Mouse (Mus musculus) limb, embryonic 13.5 days (tissue): ENCODE results near the gene Rpl26. TPM values are rescaled to one million over a fixed set of nuclear protein-coding genes. Genes with fewer than 3 reads are reported as not detected.

Experiments
- ATAC-seq: fragments of 200-750 bp; cut with Nextera tagmentation; 2 replicates; pipeline ENCODE4 v1.8.0; 2017; ENCODE audit warnings: low read depth, moderate number of reproducible peaks, moderate TSS enrichment; ENCODE audit not compliant: low FRiP score
- H3K27ac ChIP-seq: fragments of 300-500 bp; sonication (generic); 2 replicates; pipeline ENCODE4 v1.5.1; 2015; ENCODE audit warnings: inconsistent platforms, mild to moderate bottlenecking, moderate library complexity
- H3K27me3 ChIP-seq: fragments of 300-500 bp; sonication (generic); 2 replicates; pipeline ENCODE4 v1.6.1; 2015; ENCODE audit warnings: mild to moderate bottlenecking, inconsistent platforms
- H3K36me3 ChIP-seq: fragments of 300-500 bp; sonication (generic); 2 replicates; pipeline ENCODE4 v1.6.1; 2015; ENCODE audit warnings: inconsistent platforms, mild to moderate bottlenecking, moderate library complexity
- H3K4me1 ChIP-seq: fragments of 300-500 bp; sonication (generic); 2 replicates; pipeline ENCODE4 v1.6.1; 2015; ENCODE audit warnings: inconsistent platforms
- H3K4me2 ChIP-seq: fragments of 300-500 bp; sonication (generic); replicated peaks from 2 replicates; pipeline ENCODE4 v1.6.1; 2015; ENCODE audit warnings: inconsistent platforms, mild to moderate bottlenecking, moderate library complexity
- H3K4me3 ChIP-seq: fragments of 300-500 bp; sonication (generic); 2 replicates; pipeline ENCODE4 v1.5.1; 2015; ENCODE audit warnings: moderate library complexity, mild to moderate bottlenecking, inconsistent platforms
- H3K9ac ChIP-seq: fragments of 300-500 bp; sonication (generic); 2 replicates; pipeline ENCODE4 v1.6.1; 2015; ENCODE audit warnings: mild to moderate bottlenecking, inconsistent platforms
- H3K9me3 ChIP-seq: fragments of 300-500 bp; sonication (generic); 2 replicates; pipeline ENCODE4 v1.6.1; 2016; ENCODE audit warnings: inconsistent platforms
- WGBS: fragments of 180-500 bp; shearing (Covaris S2); methylation state at CpG from one replicate; pipeline ENCODE4 v1.1.7; 2015; 5-methylcytosine and 5-hydroxymethylcytosine counted together
- polyA plus RNA-seq: library from polyadenylated mRNA; unstranded; fragments of >200 nt; fragmentation: Nextera tagmentation; extraction: Ambion mirVana; gene quantifications from 2 replicates; pipeline ENCODE4 v1.2.1, GENCODE M21; 2015

Rpl26 gene
- polyA plus RNA-seq, 1 experiment from 2014 or later: 996 TPM

DNA sequence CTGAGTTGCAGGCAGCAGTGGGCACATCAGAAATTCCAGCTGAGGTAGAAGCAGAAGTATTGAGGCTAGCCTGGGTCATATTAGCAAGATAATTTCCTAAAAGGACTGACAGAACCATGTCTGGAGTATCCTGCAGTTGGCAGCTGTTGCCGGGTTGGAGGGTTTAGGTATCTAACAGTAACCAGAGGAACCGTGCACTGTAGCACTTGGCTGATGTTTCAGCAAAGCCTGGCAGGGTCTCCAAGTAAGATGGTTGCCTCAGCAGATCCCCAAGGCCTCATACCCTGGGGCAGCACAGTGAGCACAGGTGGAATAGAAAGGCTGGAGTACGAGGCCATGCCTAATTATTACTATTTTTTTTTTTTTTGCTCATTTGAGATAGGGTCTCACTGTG, 3.8 kb downstream of the Rpl26 start:
- Histone ChIP-seq H3K9ac (no peak overlapping the region), H3K4me3 (no peak overlapping the region), H3K4me2 (no peak overlapping the region), H3K27ac (no peak overlapping the region), H3K27me3 (no peaks in the 10 kb centered on the region), H3K9me3 (no peaks in the 10 kb centered on the region), H3K36me3 (peaks cover 47% of the 10 kb centered on the region), H3K4me1 (peaks cover 16% of the 10 kb centered on the region)
- ATAC-seq: no peak
- 75% methylated on average over 3 of the region's 3 CpGs for WGBS

DNA sequence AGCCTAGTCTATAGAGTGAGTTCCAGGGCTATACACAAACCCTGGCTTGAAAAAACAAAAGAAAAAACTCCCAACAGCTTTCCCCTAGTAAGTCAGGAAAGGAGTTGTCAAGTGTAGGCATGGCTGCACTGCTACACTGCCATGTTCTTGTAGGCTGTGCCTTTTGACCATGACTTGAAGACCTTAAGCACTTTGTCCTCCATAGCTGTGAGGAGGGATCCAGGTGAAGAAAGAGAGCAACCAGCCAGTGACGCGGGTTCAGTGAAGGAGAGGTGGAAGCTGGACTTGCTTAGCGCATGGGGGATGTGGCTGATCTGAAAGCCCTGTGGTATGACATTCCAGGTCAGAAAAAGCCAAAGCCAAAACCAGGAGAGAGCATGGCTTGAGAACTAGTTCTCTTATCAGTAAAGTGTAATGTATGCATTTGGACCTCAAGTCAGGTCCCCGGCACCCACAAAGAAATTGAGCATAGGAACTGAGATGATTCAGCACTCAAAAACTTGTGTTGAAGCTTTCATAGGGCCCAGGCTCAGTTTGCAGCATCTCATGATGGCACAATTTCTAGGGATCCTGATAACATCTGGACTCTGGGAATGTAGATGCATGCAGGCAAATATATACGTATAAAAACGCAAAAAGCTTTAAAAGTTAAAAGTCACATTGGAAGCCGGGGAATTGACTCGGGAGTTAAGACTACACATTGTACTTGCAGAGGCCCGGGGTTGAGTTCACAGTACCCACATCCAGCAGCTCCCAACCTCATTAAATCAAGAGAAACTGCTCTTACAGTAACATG, 4.5 kb downstream of the Rpl26 start:
- Histone ChIP-seq H3K27me3 (no peaks in the 10 kb centered on the region), H3K4me3 (no peak overlapping the region), H3K4me2 (no peak overlapping the region), H3K27ac (peak overlapping the region; percentile 35; the same call in 1 of the 2 replicates), H3K9ac (no peak overlapping the region), H3K36me3 (peaks cover 47% of the 10 kb centered on the region), H3K9me3 (no peaks in the 10 kb centered on the region), H3K4me1 (peaks cover 15% of the 10 kb centered on the region)
- 90% methylated on average over 9 of the region's 9 CpGs for WGBS
- ATAC-seq: no peak

DNA sequence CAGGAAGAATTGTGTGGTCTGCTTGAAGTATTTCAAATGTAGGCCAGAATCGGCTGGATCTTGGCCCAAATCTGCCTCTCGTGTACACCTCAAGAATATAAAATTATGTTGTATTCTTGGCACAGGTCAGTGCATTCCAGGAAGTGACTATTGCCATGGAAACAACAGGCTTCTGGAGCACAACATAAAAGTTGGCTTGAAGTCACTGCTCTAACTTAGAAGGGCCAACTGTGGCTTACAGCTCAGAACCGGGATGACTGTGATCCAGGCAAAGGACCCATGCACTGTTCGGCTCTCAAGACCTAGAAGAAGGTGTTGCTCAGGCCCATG, 5.0 kb downstream of the Rpl26 start:
- Histone ChIP-seq H3K4me2 (no peak overlapping the region), H3K4me3 (no peak overlapping the region), H3K9me3 (no peaks in the 10 kb centered on the region), H3K36me3 (peaks cover 47% of the 10 kb centered on the region), H3K27me3 (no peaks in the 10 kb centered on the region), H3K9ac (no peak overlapping the region), H3K4me1 (peaks cover 18% of the 10 kb centered on the region), H3K27ac (peak overlapping the region; percentile 35; the same call in 1 of the 2 replicates)
- 68% methylated on average over 4 of the region's 4 CpGs for WGBS
- 0 out of 2 replicates have a peak, but pooled peaks have one; percentile 29 for ATAC-seq

DNA sequence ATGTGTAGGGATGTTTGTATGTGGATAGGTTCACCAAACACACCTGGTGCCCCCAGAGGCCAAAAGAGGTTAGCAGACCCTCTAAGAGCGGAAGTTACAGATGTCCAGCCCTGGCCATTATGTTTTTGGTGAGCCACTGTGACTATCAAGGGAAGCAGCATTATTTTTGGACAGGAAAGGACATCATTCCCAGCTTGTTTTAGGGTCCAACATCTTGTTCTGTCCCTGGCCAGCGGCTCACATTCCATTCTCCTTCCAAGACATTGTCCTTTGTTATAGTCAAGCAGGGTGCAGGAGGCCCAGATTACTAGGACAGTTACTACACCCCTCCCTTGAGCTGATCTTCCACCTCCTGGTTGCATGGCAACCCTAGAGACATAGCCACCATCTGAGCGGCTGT, 5.9 kb downstream of the Rpl26 start:
- Histone ChIP-seq H3K36me3 (peaks cover 47% of the 10 kb centered on the region), H3K27ac (no peak overlapping the region), H3K4me1 (peaks cover 24% of the 10 kb centered on the region), H3K4me3 (no peak overlapping the region), H3K9me3 (no peaks in the 10 kb centered on the region), H3K9ac (no peak overlapping the region), H3K4me2 (no peak overlapping the region), H3K27me3 (no peaks in the 10 kb centered on the region)
- WGBS: 75% methylated on average over 3 of the region's 3 CpGs
- no peak for ATAC-seq

DNA sequence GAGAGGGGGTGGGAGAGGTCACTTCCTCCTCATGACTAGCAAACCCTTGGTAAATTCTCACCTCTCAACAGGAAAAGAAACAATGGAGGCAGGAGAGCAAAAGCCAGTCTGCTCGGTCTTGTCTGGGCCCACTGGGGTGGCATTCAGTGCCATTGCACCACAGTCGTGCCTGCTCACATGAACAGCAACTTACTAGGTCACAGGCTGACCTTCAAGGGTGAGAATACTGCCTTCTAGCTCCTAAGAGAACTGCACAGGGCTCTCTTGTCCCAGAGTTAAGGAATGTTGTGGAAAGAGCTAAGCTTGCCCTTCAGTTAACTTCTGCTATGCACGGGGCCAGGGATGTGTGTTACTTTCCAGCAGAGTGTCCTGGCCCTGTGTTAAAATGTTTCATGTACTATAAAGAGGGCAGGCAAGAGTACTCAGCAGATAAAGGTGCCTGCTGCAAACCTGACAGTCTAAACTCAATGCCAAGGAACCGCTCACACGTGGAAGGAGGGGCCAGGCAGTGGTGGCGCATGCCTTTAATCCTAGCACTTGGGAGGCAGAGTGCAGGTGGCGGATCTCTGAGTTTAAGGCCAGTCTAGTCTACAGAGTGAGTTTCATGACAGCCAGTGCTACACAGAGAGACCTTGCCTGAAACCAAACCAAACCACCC, 7.6 kb downstream of the Rpl26 start:
- Histone ChIP-seq H3K27ac (no peak overlapping the region), H3K36me3 (peaks cover 30% of the 10 kb centered on the region), H3K4me3 (no peak overlapping the region), H3K4me1 (peaks cover 18% of the 10 kb centered on the region; the same call in 1 of the 2 replicates), H3K9ac (no peak overlapping the region), H3K4me2 (no peak overlapping the region), H3K9me3 (no peaks in the 10 kb centered on the region), H3K27me3 (no peaks in the 10 kb centered on the region)
- no peak for ATAC-seq
- 42% methylated on average over 7 of the region's 7 CpGs for WGBS

DNA sequence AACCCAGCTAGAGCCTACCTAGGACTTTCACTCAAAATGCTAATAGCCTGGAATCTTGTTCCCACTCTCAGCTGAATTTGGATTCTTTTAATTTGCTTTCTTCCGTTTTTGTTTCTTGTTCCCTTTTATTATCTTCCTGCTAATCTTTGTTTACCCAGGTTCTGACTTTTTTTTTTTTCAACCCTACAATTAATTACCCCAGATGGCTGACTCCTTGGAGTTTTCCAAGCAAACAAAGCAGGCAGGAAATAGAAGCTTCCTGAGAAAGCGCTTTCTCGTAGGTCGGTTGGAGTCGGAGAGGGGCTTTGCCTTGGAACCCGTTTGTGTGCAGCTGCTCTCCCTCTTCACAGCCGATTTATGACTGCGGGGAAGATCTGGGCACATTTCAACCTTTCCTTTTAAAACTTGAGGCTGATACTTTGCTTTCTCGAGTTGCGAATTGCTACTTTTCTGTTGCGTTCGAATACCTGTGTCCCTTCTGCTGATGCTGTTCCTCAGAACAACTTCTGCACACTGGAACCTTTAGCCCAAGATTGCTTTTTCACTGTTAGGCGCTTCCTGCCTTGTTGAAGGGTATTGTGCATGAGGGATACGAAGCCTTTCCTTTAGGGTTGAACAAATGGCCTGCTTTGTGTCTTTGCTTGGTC, 10.3 kb downstream of the Rpl26 start:
- Histone ChIP-seq H3K4me1 (peaks cover 18% of the 10 kb centered on the region; the same call in 1 of the 2 replicates), H3K27me3 (no peaks in the 10 kb centered on the region), H3K4me2 (peak overlapping the region; percentile 14; the same call in 1 of the 2 replicates), H3K9me3 (no peaks in the 10 kb centered on the region), H3K27ac (peak overlapping the region; percentile 49), H3K9ac (peak overlapping the region; percentile 27; the same call in 1 of the 2 replicates), H3K4me3 (no peak overlapping the region), H3K36me3 (peaks cover 4% of the 10 kb centered on the region)
- 33% methylated on average over 14 of the region's 14 CpGs for WGBS
- no peak for ATAC-seq

DNA sequence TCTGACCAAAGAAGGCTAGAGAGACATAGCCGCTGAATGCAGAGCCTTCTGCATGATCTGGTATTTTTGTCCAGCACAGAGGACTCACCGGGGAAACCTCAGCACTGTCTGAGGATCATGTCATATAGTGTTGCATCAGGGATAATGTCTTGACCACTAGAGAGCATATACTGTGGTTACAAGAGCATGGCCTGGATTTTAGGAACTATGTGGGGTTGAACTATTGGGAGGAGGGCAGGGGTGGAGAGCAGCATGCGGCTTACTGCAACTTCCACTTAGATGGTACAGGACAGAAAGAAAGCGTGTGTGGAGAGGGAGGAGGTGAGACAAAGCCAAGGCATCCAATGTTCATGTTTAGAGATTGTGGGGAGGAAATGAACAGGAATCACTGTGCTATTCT, 13.2 kb downstream of the Rpl26 start:
- no peaks in the 10 kb centered on the region for H3K27me3 ChIP-seq
- H3K36me3 ChIP-seq: no peaks in the 10 kb centered on the region
- no peak for ATAC-seq
- peaks cover 15% of the 10 kb centered on the region; the same call in 1 of the 2 replicates for H3K4me1 ChIP-seq
- no peak overlapping the region for H3K27ac ChIP-seq
- H3K4me3 ChIP-seq: no peak overlapping the region
- H3K4me2 ChIP-seq: no peak overlapping the region
- 94% methylated on average over 4 of the region's 4 CpGs for WGBS
- no peak overlapping the region for H3K9ac ChIP-seq
- H3K9me3 ChIP-seq: no peaks in the 10 kb centered on the region

DNA sequence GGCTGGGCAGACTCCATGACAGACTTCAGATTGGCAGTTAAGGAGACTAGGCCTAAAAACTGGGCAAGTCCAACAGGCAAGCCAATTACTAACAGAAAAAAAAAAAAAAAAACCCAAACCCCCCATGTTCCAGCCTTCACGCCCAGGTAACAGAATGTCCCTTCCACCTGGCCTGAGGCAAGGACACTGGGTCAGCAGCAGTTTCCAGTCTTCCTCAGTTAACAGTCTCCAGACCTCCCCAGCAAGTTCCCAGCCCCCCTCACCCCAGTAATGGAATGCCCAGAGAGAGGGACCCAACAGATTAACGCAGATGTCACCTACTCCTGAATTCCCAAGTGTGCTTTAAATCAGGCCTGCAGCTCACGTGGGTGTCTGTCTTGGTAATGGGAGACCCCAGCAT, 21.8 kb downstream of the Rpl26 start:
- no peak for ATAC-seq
- no peaks in the 10 kb centered on the region for H3K36me3 ChIP-seq
- H3K27ac ChIP-seq: no peak overlapping the region
- H3K4me2 ChIP-seq: no peak overlapping the region
- H3K4me1 ChIP-seq: no peaks in the 10 kb centered on the region
- H3K9ac ChIP-seq: no peak overlapping the region
- H3K4me3 ChIP-seq: no peak overlapping the region
- no peaks in the 10 kb centered on the region for H3K27me3 ChIP-seq
- H3K9me3 ChIP-seq: no peaks in the 10 kb centered on the region
- WGBS: 52% methylated on average over 3 of the region's 3 CpGs

DNA sequence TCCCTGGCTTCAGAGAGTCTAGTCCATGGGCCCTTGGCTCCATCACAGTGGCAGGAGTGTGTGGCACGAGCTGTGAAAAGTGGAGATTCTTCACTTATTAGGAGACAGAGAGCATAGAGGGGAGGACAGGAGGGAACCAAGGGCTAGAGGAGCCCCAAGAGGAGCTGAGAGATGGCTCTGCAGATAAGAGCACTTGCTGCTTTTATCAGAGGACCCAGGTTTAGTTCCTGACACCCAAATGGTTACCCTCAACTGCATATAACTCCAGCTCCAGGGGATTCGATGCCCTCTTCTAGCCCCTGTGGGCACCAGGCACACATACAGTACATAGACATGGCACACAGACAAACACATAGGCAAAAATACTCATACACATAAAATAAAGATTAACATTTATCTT, 23.4 kb downstream of the Rpl26 start:
- Histone ChIP-seq H3K36me3 (no peaks in the 10 kb centered on the region), H3K4me2 (no peak overlapping the region), H3K4me1 (no peaks in the 10 kb centered on the region), H3K4me3 (no peak overlapping the region), H3K9me3 (no peaks in the 10 kb centered on the region), H3K9ac (no peak overlapping the region), H3K27me3 (no peaks in the 10 kb centered on the region), H3K27ac (no peak overlapping the region)
- 84% methylated on average over 2 of the region's 2 CpGs for WGBS
- ATAC-seq: no peak

DNA sequence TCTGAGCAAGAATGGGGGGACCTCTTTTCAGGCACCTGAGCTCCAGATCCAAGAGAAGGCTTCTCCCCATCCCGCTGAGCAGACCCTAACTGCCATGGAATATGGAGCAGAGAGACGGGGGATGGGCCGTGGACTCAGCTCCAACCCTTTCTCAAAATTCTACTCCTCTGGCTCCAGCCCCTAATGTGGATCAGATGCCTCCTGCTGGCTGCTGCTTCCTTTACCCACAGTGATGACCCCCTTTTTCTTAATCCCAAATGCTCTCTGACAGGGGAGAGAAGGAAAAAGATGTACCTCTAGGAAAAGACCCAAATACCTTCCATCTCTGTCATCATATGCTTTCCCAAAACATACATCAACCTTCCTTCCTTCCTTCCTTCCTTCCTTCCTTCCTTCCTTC, 25.6 kb downstream of the Rpl26 start, which contains the start of gene Odf4:
Odf4 (minus strand) TSS at position 101 of the 400 bp plus-strand sequence.
- Histone ChIP-seq H3K4me3 (no peak within 1 kb of the TSS), H3K9ac (no peak within 1 kb of the TSS), H3K9me3 (no peaks in the 10 kb centered on the region), H3K4me2 (no peak within 1 kb of the TSS), H3K27me3 (no peaks in the 10 kb centered on the region), H3K4me1 (no peaks in the 10 kb centered on the region), H3K36me3 (no peaks in the 10 kb centered on the region), H3K27ac (no peak within 1 kb of the TSS)
- ATAC-seq: no peak
- WGBS: 78% methylated on average over 3 of the region's 3 CpGs

DNA sequence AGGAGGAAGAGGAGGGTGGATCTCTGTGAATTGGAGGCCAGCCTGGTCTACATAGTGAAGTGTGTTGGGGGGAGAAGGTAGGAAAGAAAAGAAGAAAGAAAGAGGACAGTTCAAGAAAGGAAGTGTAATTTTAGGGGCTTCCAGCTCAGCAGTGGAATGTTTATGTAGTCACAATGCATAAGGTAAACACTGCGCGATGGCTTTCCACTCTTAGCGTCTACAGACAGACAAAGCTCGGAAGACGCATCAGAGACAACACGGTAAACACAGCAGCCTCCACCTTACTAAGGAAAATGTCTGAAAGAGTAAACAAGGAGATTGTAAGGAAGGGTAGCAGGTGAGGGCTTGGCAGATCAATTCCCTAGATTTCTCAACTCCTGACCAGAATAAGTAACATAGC, 28.6 kb downstream of the Rpl26 start:
- no peak for ATAC-seq
- H3K4me3 ChIP-seq: no peak overlapping the region
- no peak overlapping the region for H3K9ac ChIP-seq
- H3K27me3 ChIP-seq: no peaks in the 10 kb centered on the region
- no peak overlapping the region for H3K4me2 ChIP-seq
- 65% methylated on average over 6 of the region's 6 CpGs for WGBS
- no peak overlapping the region for H3K27ac ChIP-seq
- no peaks in the 10 kb centered on the region for H3K9me3 ChIP-seq
- H3K4me1 ChIP-seq: no peaks in the 10 kb centered on the region
- H3K36me3 ChIP-seq: no peaks in the 10 kb centered on the region

DNA sequence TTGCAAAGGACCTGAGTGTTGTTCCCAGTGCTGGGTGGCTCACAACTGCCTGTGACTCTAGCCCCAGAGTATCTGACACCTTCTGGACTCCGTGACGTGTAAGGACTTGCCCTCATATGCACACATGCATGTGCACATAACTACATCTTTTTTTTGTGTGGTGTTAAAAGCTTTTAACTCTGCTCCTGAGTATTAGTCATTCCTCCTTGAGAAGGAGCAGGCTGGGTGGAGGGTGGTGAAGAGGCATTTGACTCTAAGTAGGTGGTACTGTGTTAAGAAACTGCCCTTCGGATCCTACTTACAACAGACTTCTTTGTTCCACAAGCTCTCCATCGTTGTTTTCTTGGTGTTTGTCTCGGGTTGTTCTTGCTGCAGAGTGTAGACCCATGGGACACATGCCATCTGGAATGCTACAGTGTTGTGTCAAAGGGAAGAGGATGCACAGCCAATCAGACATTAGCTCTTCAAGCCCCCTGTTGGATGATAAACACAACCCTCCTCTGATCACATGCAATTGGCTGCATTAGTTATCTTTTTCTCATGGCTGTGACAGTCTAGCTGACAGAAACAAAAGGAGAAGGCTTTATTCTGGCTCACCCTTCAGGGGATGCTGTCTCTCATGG, 32.6 kb downstream of the Rpl26 start:
- Histone ChIP-seq H3K27me3 (no peaks in the 10 kb centered on the region), H3K9me3 (no peaks in the 10 kb centered on the region), H3K4me3 (no peak overlapping the region), H3K4me2 (no peak overlapping the region), H3K27ac (no peak overlapping the region), H3K4me1 (no peaks in the 10 kb centered on the region), H3K9ac (no peak overlapping the region), H3K36me3 (no peaks in the 10 kb centered on the region)
- 79% methylated on average over 5 of the region's 5 CpGs for WGBS
- ATAC-seq: no peak
